Mouse (Mus musculus): ENCODE measurements around the gene Abcd1.
"Not testable (repeated sequence)": the region's sequence is repeated elsewhere in the genome, so short reads cannot be mapped to it uniquely, and the experiment has no call there.

The Abcd1 gene

DNA sequence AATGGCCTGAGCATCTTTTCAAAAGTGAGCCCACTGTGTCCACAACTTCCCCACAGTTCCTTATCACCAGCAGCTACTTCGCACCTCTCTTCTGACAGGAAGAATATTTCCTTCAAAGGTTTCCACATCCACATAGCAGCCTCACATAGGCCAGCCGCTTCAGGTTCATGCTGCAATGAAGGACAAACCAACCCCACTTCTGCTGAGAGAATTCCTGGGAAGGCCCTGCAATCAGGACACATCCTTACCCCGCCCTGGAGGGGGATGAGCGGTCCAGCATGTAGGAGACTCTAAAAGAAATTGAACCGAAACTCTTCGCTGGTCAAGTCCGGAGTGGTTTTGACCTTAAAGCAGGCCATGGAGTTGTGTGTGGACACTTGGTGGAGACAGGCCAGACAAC is 23.4 kb downstream of the Abcd1 start:
- not testable (repeated sequence) for DNase-seq (ENCODE audit: low spot score in 2 of 2)

DNA sequence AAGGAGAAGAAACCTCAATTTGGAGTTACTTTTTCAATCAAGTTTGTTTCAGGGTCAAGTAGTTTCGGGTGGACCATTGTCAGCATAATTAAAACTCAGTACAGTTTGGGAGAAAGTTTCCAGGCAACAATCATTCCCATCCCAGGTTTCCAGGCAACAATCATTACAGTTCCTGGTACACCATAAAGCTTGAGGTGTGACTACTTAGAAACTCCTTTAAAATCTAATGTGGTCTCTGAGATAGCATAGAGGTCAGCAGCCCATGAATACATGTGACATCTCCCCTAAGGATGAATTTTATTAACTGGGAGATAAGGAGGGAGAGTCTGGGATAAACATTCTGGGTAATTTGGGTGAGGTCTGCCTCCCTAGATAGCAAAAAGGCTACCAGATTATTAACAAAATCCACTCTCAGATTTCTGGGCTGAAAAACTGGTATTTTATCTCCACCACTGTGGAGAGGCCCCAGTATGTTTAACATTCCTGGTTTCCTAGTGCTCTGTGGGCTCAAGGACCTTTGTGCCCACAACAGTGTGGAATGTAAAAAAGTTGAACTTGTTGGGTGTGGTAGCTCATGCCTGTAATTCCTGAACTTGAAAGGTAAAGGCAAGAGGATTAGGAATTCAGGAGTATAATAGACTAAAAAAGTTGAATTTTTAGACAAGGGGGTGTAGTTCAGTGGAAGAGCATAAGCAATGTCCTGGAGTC is 28.5 kb downstream of the Abcd1 start:
- DNase-seq (ENCODE audit: low spot score in 2 of 2) = no peak

DNA sequence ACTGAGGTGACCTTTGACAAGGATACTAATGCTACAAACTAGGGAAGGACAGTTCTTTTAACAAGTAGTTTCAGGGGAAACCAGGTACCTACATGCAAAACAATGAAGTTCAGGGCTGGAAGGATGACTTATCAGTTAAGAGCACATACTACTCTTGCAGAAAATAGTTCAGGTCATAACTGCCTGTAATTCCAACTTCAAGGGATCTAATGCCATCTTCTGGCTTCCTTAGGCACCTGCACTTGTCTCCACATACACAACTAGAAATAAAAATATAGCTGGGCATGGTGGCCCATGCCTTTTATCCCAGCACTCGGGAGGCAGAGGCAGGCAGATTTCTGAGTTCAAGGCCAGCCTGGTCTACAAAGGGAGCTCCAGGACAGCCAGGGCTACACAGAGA is 32.6 kb downstream of the Abcd1 start:
- DNase-seq (ENCODE audit: low spot score in 2 of 2) = no peak

GRCm38 (mm10) chrX:73756334-73757140 is 40.1 kb downstream of the Abcd1 start, which contains the start of gene Plxnb3:
Gene Plxnb3, plus strand, starts transcription at chrX:73757090.
- no peak for DNase-seq (ENCODE audit: low spot score in 2 of 2)

DNA sequence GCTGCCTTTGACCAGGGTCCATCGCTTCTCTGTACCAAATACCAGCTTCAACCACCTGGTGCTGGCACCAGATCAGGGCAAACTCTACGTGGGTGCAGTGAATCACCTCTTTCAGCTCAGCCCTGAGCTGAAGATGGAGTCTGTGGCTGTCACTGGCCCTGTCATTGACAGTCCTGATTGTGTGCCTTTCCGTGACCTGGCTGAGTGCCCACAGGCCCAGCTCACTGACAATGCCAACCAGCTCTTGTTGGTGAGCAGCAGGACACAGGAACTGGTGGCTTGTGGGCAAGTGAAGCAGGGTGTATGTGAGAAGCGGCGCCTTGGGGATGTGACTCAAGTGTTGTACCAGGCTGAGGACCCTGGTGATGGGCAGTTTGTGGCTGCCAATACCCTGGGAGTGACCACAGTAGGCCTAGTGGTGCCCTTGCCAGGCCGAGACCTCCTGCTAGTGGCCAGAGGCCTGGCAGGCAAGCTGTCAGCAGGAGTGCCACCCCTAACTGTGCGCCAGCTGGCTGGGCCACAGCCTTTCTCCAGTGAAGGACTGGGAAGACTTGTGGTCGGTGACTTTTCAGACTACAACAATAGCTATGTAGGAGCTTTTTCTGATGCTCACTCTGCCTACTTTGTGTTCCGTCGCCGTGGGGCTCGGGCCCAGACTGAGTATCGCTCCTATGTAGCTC is 42.4 kb downstream of the Abcd1 start:
- DNase-seq (ENCODE audit: low spot score in 2 of 2) = no peak

- peak; percentile 30 to 32 for DNase-seq (ENCODE audit: low spot score in 2 of 2)
Measured at GRCm38 (mm10) chrX:73765311-73765710, 48.9 kb downstream of the Abcd1 start.

- DNase-seq (ENCODE audit: low spot score in 2 of 2) = no peak
Measured at GRCm38 (mm10) chrX:73767267-73767666, 50.9 kb downstream of the Abcd1 start.

GRCm38 (mm10) chrX:73774168-73774760 is 57.9 kb downstream of the Abcd1 start, which contains the start of gene Srpk3:
Gene Srpk3, plus strand, starts transcription at chrX:73774405.
- DNase-seq (ENCODE audit: low spot score in 2 of 2) = peak; percentile 74

GRCm38 (mm10) chrX:73774802-73775483 is 58.5 kb downstream of the Abcd1 start:
- DNase-seq (ENCODE audit: low spot score in 2 of 2) = peak in 1 of 2 experiments; percentile 14

DNA sequence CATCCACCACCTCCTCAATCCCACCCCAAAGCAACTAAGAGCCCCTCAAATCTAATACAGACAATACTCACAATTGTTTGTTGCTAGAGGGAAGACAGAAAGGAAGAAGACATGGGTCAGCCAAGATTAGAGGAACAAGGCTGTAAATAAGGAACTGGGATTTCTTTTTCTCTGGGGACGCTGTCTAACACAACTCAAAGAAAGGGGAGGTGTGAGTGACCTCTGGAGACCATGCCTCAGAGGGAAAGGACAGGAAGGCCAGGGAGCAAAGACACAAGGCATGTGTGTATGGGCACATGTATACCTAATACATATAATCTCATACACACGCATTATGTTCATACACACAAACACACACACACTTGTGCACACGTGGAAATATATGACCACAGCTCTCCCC is 65.8 kb downstream of the Abcd1 start:
- no peak for DNase-seq (ENCODE audit: low spot score in 2 of 2)

GRCm38 (mm10) chrX:73785666-73786065 is 69.3 kb downstream of the Abcd1 start:
- DNase-seq (ENCODE audit: low spot score in 2 of 2) = no peak

DNA sequence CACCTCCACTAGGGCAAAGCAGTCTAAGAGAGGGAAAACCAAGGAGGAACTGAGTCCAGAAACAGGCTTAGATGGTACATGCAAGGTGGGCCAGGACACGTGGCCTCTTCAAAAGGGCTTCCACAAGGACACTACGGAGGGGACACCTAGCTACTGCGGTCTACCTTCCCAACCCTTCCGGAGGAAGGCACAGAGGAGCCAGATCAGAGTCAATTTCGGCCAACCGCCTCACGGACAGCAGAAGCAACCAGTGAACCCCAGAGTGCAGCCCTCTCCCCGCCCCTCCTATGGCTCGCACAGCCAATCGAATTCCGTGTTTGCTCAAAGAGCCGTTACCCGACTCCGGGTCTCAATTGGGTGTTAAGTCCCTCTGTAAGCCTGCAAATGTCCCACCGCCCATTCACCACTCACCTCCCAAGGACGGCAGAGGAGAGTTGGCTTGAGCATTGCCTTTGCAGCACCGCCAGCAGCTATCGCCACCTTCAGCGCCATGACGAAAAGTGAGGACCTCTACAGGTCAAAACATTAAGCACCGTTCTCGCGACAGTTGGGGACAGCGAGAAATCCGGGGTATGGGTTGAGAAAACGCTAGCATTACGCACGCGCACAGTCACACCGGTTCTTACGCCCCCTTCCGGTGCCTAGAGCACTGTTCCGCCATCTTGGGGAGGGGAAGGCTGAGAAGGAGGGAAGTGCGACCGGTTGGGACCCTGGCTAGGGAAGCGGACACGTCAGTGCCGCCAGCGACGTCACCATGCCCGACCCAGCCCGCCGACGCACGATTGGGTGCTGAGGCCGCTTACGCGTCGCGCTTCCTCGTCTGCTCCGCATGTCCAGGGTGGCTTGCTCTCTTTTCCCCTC is 70.2 kb downstream of the Abcd1 start, which contains the start of the genes Idh3g and Ssr4:
Gene Idh3g, minus strand, starts transcription at position 534 of the 861 bp plus-strand sequence.
Gene Ssr4, plus strand, starts transcription at position 665 of the 861 bp plus-strand sequence.
- peak; percentile 94 for DNase-seq (ENCODE audit: low spot score in 2 of 2)

DNA sequence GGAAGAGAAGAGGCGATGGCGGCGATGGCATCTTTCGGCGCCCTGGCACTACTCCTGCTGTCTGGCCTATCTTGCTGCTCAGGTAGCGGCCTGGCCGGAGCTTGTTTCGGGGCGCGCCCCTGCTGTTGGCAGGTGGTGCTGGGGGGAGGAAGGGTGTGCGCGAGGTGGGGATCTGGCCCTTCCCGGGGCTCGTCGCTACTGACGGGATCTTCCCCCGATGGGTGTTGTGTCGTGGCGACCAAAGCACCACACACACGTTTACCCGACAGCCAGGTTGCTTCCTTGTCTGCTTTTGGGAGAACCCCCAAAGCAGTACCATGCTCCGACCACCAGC is 70.8 kb downstream of the Abcd1 start:
- DNase-seq (ENCODE audit: low spot score in 2 of 2) = no peak

All from spleen, postnatal 36 days (tissue).